Mouse (Mus musculus): ENCODE results near the gene Lrch1.

The Lrch1 gene

GRCm38 (mm10) chr14:74947376-74948013 is at the start of gene Lrch1:
Lrch1 (minus strand) TSS chr14:74947876.
- peak; percentile 72 to 75 for DNase-seq (ENCODE audit: low read depth in 2 of 2, low spot score in 2 of 2)

DNA sequence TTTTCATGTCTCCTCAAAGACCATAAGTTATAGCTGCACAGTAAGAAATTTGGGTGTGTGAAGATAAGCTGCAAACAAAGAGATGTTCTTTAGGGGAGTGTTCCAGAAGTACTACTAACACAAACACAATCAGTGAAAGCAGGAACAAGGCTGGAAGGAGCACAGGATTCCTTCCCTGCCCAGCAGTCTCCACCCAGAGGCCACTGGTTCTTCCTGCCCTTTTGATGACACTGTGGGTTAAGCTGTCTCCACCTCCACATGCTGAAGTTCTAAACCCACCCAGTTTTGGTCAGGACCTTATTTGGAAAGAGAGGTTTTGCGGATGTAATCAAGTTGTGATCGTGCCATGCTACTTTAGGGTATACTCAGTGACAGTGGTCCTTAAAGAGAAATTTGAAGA is 49.4 kb upstream of the Lrch1 start:
- DNase-seq (ENCODE audit: low read depth in 2 of 2, low spot score in 2 of 2), result no peak

DNA sequence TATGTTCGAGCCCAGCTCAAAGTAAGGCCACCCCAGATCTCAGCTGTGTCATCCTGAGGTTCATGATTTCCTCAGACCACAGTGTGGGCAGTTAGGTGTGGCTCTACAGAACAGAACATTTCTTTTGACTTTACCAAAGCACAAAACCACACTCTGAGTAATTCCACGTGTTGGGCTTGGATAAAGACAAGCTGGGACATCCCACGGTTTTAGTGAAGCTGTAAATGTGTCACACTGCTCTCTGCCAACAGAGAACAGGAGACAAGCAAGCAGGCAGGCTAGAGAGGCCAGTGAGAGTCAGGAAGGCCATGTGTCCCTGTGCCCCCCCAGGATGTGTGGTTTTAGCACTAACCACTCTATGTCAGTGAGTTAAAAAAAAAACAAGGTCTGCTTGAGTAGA is 48.9 kb upstream of the Lrch1 start:
- DNase-seq (ENCODE audit: low read depth in 2 of 2, low spot score in 2 of 2), result no peak

DNA sequence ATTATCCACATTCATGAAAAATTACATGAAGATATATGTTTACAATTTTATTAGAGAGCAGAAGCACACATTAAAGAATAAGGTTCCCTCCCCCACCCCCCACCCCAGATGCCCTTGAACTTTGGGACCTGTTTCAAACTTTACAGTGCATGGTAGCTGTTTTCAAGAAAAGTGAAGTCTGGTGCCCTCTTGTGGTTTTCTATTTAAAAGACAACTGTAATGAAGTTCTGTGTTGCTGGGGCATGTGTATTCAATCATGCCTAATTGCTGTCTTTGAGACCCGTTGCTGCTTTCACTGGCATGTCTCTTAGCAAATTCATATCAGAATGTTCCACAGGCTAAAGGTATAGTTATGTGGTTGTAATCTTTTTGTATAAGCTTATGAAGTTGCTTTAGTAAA is 42.8 kb upstream of the Lrch1 start:
- peak; percentile 12 to 59 for DNase-seq (ENCODE audit: low read depth in 2 of 2, low spot score in 2 of 2)

- no peak for DNase-seq (ENCODE audit: low read depth in 2 of 2, low spot score in 2 of 2)
Measured at GRCm38 (mm10) chr14:74989909-74990308, 42.2 kb upstream of the Lrch1 start.

DNA sequence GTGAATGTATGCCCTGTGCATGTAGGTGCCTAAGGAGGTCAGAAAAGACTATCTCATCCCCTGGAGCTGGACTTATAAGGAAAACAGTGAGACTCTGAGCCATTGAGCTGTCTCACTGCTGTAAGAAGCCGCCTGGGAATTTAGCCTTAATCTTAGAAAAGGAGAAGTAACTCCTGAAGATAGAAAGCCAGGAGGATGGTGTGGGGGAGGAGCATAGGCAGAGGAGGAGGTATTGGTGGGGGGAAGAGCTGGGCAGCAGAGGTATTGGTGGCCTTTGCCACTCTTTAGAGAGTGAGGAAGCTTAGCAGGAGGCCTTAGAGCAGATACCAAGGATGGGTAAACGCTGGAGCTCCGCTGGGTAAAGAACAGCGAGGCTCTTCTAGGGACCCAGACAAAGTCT is 41.6 kb upstream of the Lrch1 start:
- DNase-seq (ENCODE audit: low read depth in 2 of 2, low spot score in 2 of 2), result no peak

DNA sequence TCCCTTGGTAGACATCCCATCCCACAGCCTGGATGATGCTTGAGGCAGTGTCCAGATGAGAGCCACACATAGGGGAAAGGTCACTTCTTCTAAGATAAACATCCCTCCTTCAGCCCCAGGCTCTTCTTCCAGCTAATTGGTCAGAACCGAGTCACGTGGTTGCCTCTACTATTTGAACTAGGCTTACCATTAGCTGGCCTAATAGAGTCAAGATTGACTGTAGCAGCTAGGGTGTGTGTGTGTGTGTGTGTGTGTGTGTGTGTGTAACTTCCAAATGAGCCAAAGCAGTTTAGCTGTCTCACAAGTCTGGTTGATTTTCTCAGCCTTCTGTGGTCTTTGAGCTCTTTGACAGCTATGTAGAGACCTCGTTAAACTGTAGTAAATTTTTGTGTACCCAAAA is 38.9 kb upstream of the Lrch1 start:
- DNase-seq (ENCODE audit: low read depth in 2 of 2, low spot score in 2 of 2), result no peak

DNA sequence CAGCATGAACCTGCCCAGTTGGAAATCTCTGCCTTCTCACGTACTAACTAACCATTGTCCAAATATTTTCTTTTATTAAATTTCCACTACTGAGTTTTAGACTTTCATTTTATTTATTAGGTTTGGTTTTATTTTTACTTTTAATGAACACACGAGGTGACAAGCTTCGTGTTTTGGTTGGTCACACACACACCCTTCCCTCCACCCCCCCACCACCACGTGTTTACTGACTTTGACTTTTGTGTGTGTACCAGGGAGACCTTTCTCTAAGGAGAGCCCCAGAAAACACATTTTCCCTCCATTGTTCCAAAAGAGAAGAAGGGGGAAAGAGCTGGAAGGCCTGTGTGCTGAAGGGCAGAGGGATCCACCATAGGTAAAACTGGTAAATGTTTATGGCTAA is 38.0 kb upstream of the Lrch1 start:
- DNase-seq (ENCODE audit: low read depth in 2 of 2, low spot score in 2 of 2), result no peak

DNA sequence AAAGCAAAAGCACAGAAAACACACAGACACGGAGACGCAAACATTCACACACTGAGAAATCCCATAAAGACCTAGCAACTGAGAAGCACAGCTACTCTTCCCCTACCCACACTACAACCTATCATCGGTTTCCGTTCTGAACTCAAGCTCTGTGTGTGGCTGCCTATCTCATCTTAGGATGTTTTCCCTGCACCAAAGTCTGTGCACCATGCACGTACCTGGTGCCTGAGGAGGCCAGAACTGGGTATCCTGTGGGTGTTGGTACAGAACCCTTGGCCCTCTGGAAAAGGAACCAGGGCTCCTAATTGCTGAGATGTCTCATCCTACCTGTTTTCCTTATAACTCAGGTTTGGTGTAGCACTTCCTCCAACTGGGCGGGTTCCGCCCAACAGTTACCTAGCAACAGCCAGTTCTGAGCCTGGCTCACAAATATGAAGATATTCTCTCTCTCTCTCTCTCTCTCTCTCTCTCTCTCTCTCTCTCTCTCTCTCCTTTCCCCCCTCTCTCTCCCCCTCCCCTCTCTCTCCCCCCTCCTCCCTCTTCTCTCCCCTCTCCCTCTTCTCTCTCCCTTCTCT is 37.2 kb upstream of the Lrch1 start:
- peak; percentile 25 to 51 for DNase-seq (ENCODE audit: low read depth in 2 of 2, low spot score in 2 of 2)

- no peak for DNase-seq (ENCODE audit: low read depth in 2 of 2, low spot score in 2 of 2)
Measured at GRCm38 (mm10) chr14:74983079-74983478, 35.4 kb upstream of the Lrch1 start.

DNA sequence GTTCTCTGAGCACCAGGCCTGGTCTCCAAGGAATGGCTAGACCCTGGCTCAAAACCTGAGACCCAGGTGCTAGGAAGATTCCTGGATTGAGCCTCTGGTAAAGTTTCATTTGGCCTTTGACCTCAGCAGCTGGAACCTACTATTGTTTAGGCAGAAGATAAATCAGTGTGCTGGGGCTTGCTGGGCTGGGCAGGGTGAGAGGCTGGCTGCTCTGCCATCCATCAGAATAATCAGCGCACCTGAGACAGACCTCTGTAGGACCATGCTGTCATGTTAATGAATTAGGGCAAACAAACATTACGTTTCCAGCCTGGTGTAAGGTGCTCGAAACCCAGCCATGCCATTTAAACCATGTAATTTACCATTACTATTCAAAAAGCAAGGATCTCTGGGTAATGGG is 33.3 kb upstream of the Lrch1 start:
- DNase-seq (ENCODE audit: low read depth in 2 of 2, low spot score in 2 of 2), result no peak

DNA sequence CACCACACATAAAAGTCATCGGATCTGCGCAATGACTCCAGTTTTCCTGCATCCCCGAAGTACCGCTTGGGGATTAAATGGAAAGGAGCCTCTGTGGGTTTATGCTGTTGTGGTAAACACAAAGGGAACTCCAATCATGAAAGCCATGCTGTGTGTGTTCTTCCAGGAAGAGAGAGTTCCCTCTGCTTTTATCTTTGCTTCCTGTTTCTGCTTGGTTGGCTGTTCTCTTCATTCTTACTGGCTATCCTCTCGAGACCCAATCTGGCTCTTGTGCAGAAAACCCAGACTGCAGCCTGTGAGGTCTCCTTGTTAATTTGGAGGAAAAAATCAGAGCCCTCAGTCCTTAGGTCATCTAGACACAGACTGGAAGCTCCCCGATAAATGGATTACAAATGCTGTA is 29.3 kb upstream of the Lrch1 start:
- no peak for DNase-seq (ENCODE audit: low read depth in 2 of 2, low spot score in 2 of 2)

- DNase-seq (ENCODE audit: low read depth in 2 of 2, low spot score in 2 of 2), result no peak
Measured at GRCm38 (mm10) chr14:74974136-74974651, 26.5 kb upstream of the Lrch1 start.

- no peak for DNase-seq (ENCODE audit: low read depth in 2 of 2, low spot score in 2 of 2)
Measured at GRCm38 (mm10) chr14:74972687-74973086, 25.0 kb upstream of the Lrch1 start.

- DNase-seq (ENCODE audit: low read depth in 2 of 2, low spot score in 2 of 2), result no peak
Measured at GRCm38 (mm10) chr14:74972216-74972615, 24.5 kb upstream of the Lrch1 start.

DNA sequence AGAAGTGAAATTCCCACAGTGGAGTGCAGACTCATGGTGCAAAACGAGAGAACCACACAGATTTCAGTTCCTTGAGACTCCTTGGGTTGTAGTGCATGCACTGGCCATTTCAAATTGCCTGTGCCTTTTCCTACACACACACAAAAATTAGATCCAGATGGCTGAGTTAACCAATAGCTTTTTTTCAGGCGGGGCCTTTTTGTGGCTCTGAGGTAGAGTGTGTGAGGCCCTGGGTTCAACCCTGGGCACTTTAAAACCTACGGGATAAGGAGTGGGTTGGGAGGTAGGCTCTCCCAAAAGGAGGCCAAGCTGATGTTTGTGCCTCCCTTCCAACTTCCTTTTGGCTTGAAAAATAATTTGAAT is 15.7 kb upstream of the Lrch1 start:
- no peak for DNase-seq (ENCODE audit: low read depth in 2 of 2, low spot score in 2 of 2)

DNA sequence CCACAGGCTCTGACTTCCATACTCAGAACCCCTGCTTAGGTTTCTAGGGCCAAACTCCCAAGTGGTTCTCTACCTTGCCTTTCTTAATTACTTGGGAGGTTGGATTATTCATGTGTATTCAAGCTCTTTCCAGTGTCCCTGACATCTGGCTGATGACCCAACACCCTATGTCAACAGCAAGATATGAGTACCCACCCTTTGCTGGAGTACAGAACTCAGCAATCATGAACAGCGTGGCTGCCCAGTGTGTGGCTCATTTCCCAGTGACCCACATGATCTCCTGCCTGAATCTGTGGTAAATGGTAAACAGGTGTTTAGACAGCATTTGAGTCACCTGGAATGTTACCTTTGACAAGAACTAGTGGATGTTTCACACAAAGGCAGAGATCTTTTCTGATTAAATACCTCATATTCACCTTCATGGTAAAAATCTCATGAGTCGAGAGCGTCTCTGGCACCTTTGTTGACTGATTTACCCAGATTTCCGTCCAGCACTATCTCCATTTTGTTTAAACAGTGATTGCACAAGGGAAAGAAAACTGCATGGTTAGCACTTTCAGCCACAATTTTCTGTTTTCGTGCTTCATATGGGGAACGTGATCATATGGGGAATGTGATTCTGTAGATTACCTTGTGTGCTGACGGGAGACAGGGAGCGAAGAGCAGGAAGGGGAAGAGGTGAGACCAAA is 15.2 kb upstream of the Lrch1 start:
- DNase-seq (ENCODE audit: low read depth in 2 of 2, low spot score in 2 of 2), result no peak

- DNase-seq (ENCODE audit: low read depth in 2 of 2, low spot score in 2 of 2), result no peak
Measured at GRCm38 (mm10) chr14:74960568-74960967, 12.9 kb upstream of the Lrch1 start.

- DNase-seq (ENCODE audit: low read depth in 2 of 2, low spot score in 2 of 2), result no peak
Measured at GRCm38 (mm10) chr14:74956702-74957101, 9.0 kb upstream of the Lrch1 start.

- DNase-seq (ENCODE audit: low read depth in 2 of 2, low spot score in 2 of 2), result no peak
Measured at GRCm38 (mm10) chr14:74956234-74956633, 8.6 kb upstream of the Lrch1 start.

GRCm38 (mm10) chr14:74948426-74949240 is 957 bp upstream of the Lrch1 start:
- DNase-seq (ENCODE audit: low read depth in 2 of 2, low spot score in 2 of 2), result peak; percentile 51 to 65

- DNase-seq (ENCODE audit: low read depth in 2 of 2, low spot score in 2 of 2), result no peak
Measured at GRCm38 (mm10) chr14:74948014-74948396, 329 bp upstream of the Lrch1 start.
